Mouse (Mus musculus): ENCODE measurements around the gene Hip1. TPM values are rescaled to one million over a fixed set of nuclear protein-coding genes. Genes with fewer than 3 reads are reported as not detected.

The Hip1 gene
- 46.1 and 49.1 TPM in 2 replicates for polyA plus RNA-seq (2016; fragmentation: Nextera tagmentation; extraction: Ambion mirVana)

- H3K4me3 ChIP-seq: peak within 1 kb of the TSS; percentile 77
- DNase-seq (ENCODE audit: low spot score): peak; percentile 91
- peak within 1 kb of the TSS; percentile 88 for H3K27ac ChIP-seq
- WGBS: under 1% methylated on average over 46 of the region's 46 CpGs
- H3K36me3 ChIP-seq: no peaks in the 10 kb centered on the region
- H3K27me3 ChIP-seq (ENCODE audit: low read depth, poor library complexity, severe bottlenecking): peaks cover 26% of the 10 kb centered on the region
- H3K4me1 ChIP-seq: peaks cover 20% of the 10 kb centered on the region
- H3K9me3 ChIP-seq (replicated peaks): no peaks in the 10 kb centered on the region
These were observed at the start of gene Hip1 for GRCm38 (mm10) chr5:135544865-135545797. Gene Hip1 (minus strand): TSS chr5:135545120.

GRCm38 (mm10) chr5:135589996-135590784 lies 45.3 kb upstream of the Hip1 start:
- no peak for DNase-seq (ENCODE audit: low spot score)
- Histone ChIP-seq H3K4me3 (no peak overlapping the region), H3K4me1 (no peaks in the 10 kb centered on the region), H3K9me3 (replicated peaks) (no peaks in the 10 kb centered on the region), H3K27ac (no peak overlapping the region), H3K27me3 (ENCODE audit: low read depth, poor library complexity, severe bottlenecking) (no peaks in the 10 kb centered on the region), H3K36me3 (no peaks in the 10 kb centered on the region)
- 83% methylated on average over 12 of the region's 12 CpGs for WGBS

GRCm38 (mm10) chr5:135587764-135588163 lies 42.8 kb upstream of the Hip1 start:
- 94% methylated on average over 4 of the region's 4 CpGs for WGBS
- DNase-seq (ENCODE audit: low spot score): no peak
- Histone ChIP-seq H3K36me3 (no peaks in the 10 kb centered on the region), H3K4me1 (no peaks in the 10 kb centered on the region), H3K27me3 (ENCODE audit: low read depth, poor library complexity, severe bottlenecking) (no peaks in the 10 kb centered on the region), H3K4me3 (no peak overlapping the region), H3K9me3 (replicated peaks) (no peaks in the 10 kb centered on the region), H3K27ac (no peak overlapping the region)

GRCm38 (mm10) chr5:135585691-135586090 lies 40.8 kb upstream of the Hip1 start:
- DNase-seq (ENCODE audit: low spot score): no peak
- H3K9me3 ChIP-seq (replicated peaks): no peaks in the 10 kb centered on the region
- no peaks in the 10 kb centered on the region for H3K4me1 ChIP-seq
- H3K27ac ChIP-seq: no peak overlapping the region
- H3K36me3 ChIP-seq: no peaks in the 10 kb centered on the region
- WGBS: 89% methylated on average over 8 of the region's 8 CpGs
- no peak overlapping the region for H3K4me3 ChIP-seq
- no peaks in the 10 kb centered on the region for H3K27me3 ChIP-seq (ENCODE audit: low read depth, poor library complexity, severe bottlenecking)

GRCm38 (mm10) chr5:135582330-135582729 lies 37.4 kb upstream of the Hip1 start:
- Histone ChIP-seq H3K4me3 (no peak overlapping the region), H3K36me3 (no peaks in the 10 kb centered on the region), H3K9me3 (replicated peaks) (no peaks in the 10 kb centered on the region), H3K27ac (no peak overlapping the region), H3K27me3 (ENCODE audit: low read depth, poor library complexity, severe bottlenecking) (no peaks in the 10 kb centered on the region), H3K4me1 (no peaks in the 10 kb centered on the region)
- DNase-seq (ENCODE audit: low spot score): no peak
- 86% methylated on average over 4 of the region's 4 CpGs for WGBS

GRCm38 (mm10) chr5:135579331-135579751 lies 34.4 kb upstream of the Hip1 start:
- H3K4me3 ChIP-seq: no peak overlapping the region
- no peaks in the 10 kb centered on the region for H3K27me3 ChIP-seq (ENCODE audit: low read depth, poor library complexity, severe bottlenecking)
- no peak for DNase-seq (ENCODE audit: low spot score)
- 93% methylated on average over 10 of the region's 10 CpGs for WGBS
- no peaks in the 10 kb centered on the region for H3K36me3 ChIP-seq
- H3K4me1 ChIP-seq: no peaks in the 10 kb centered on the region
- no peak overlapping the region for H3K27ac ChIP-seq
- H3K9me3 ChIP-seq (replicated peaks): no peaks in the 10 kb centered on the region

- Histone ChIP-seq H3K36me3 (no peaks in the 10 kb centered on the region), H3K9me3 (replicated peaks) (no peaks in the 10 kb centered on the region), H3K27ac (no peak overlapping the region), H3K4me3 (no peak overlapping the region), H3K27me3 (ENCODE audit: low read depth, poor library complexity, severe bottlenecking) (no peaks in the 10 kb centered on the region), H3K4me1 (no peaks in the 10 kb centered on the region)
- WGBS: 69% methylated on average over 4 of the region's 4 CpGs
- no peak for DNase-seq (ENCODE audit: low spot score)
These were observed 31.1 kb upstream of the Hip1 start for GRCm38 (mm10) chr5:135576055-135576454.

- no peak for DNase-seq (ENCODE audit: low spot score)
- no peaks in the 10 kb centered on the region for H3K9me3 ChIP-seq (replicated peaks)
- no peaks in the 10 kb centered on the region for H3K36me3 ChIP-seq
- H3K4me1 ChIP-seq: no peaks in the 10 kb centered on the region
- H3K27me3 ChIP-seq (ENCODE audit: low read depth, poor library complexity, severe bottlenecking): no peaks in the 10 kb centered on the region
- no peak within 1 kb of the TSS for H3K27ac ChIP-seq
- H3K4me3 ChIP-seq: no peak within 1 kb of the TSS
- 90% methylated on average over 6 of the region's 6 CpGs for WGBS
These were observed 28.1 kb upstream of the Hip1 start, which contains the start of gene Ccl24 for GRCm38 (mm10) chr5:135573006-135573405. Gene Ccl24 (minus strand): TSS chr5:135573049.

GRCm38 (mm10) chr5:135568698-135569097 lies 23.8 kb upstream of the Hip1 start:
- 82% methylated on average over 6 of the region's 6 CpGs for WGBS
- no peak for DNase-seq (ENCODE audit: low spot score)
- H3K9me3 ChIP-seq (replicated peaks): no peaks in the 10 kb centered on the region

GRCm38 (mm10) chr5:135567556-135568265 lies 22.8 kb upstream of the Hip1 start:
- no peaks in the 10 kb centered on the region for H3K36me3 ChIP-seq
- H3K9me3 ChIP-seq (replicated peaks): no peaks in the 10 kb centered on the region
- DNase-seq (ENCODE audit: low spot score): no peak
- H3K4me1 ChIP-seq: no peaks in the 10 kb centered on the region
- no peak overlapping the region for H3K27ac ChIP-seq
- WGBS: 92% methylated on average over 6 of the region's 6 CpGs
- H3K4me3 ChIP-seq: no peak overlapping the region
- H3K27me3 ChIP-seq (ENCODE audit: low read depth, poor library complexity, severe bottlenecking): no peaks in the 10 kb centered on the region

More at GRCm38 (mm10) chr5:135568698-135569097, 23.8 kb upstream of the Hip1 start:
- Histone ChIP-seq H3K4me3 (no peak overlapping the region), H3K27me3 (ENCODE audit: low read depth, poor library complexity, severe bottlenecking) (no peaks in the 10 kb centered on the region), H3K27ac (no peak overlapping the region), H3K36me3 (no peaks in the 10 kb centered on the region), H3K4me1 (no peaks in the 10 kb centered on the region)

GRCm38 (mm10) chr5:135563469-135563868 lies 18.5 kb upstream of the Hip1 start, which contains the start of gene Ccl26:
Gene Ccl26 (minus strand): TSS chr5:135563569.
- H3K4me1 ChIP-seq: no peaks in the 10 kb centered on the region
- no peaks in the 10 kb centered on the region for H3K27me3 ChIP-seq (ENCODE audit: low read depth, poor library complexity, severe bottlenecking)
- no peak within 1 kb of the TSS for H3K4me3 ChIP-seq
- H3K27ac ChIP-seq: no peak within 1 kb of the TSS
- no peaks in the 10 kb centered on the region for H3K36me3 ChIP-seq
- no peak for DNase-seq (ENCODE audit: low spot score)
- 92% methylated on average over 3 of the region's 3 CpGs for WGBS
- H3K9me3 ChIP-seq (replicated peaks): no peaks in the 10 kb centered on the region

GRCm38 (mm10) chr5:135557671-135558070 lies 12.8 kb upstream of the Hip1 start:
- 72% methylated on average over 3 of the region's 3 CpGs for WGBS

More at GRCm38 (mm10) chr5:135557671-135558070, 12.8 kb upstream of the Hip1 start:
- no peak for DNase-seq (ENCODE audit: low spot score)
- no peaks in the 10 kb centered on the region for H3K36me3 ChIP-seq
- H3K4me3 ChIP-seq: no peak overlapping the region
- H3K9me3 ChIP-seq (replicated peaks): no peaks in the 10 kb centered on the region
- no peak overlapping the region for H3K27ac ChIP-seq
- peaks cover 3% of the 10 kb centered on the region for H3K4me1 ChIP-seq
- no peaks in the 10 kb centered on the region for H3K27me3 ChIP-seq (ENCODE audit: low read depth, poor library complexity, severe bottlenecking)

All from limb, embryonic 10.5 days (tissue).